Mouse (Mus musculus): ENCODE results near the gene Slc16a12. TPM values are rescaled to one million over a fixed set of nuclear protein-coding genes. Genes with fewer than 3 reads are reported as not detected.

Slc16a12 gene
- total RNA-seq, 2 experiments from 2014 or later: 0.18 to 0.74 TPM

Small RNA genes within 50 kb of the gene (microRNA-seq; reads per million reads assigned to microRNA genes)
- gene Gm27476: not detected

Other genes starting within 250 kb of the Slc16a12 start
- 1 to 10 TPM; 4.6 to 5.3 TPM for gene Lipa, start 219.8 kb downstream of the Slc16a12 start, total RNA-seq (2021)
- gene Ifit2, start 196.6 kb downstream of the Slc16a12 start, total RNA-seq (2021): under 1 TPM; 0.62 to 0.85 TPM
- under 1 TPM; 0.71 to 0.88 TPM for gene Ifit3, start 163.8 kb downstream of the Slc16a12 start, total RNA-seq (2021)
- gene Ifit1bl1, start 145.3 kb downstream of the Slc16a12 start, total RNA-seq (2021): not detected
- 1 to 10 TPM; 1.4 to 2.0 TPM for gene Ifit3b, start 139.3 kb downstream of the Slc16a12 start, total RNA-seq (2021)
- not detected for gene Ifit1bl2, start 106.5 kb downstream of the Slc16a12 start, total RNA-seq (2021)
- gene Ifit1, start 106.4 kb downstream of the Slc16a12 start, total RNA-seq (2021): under 1 TPM; 0.25 to 0.57 TPM
- 10 to 100 TPM; 14.7 to 17.8 TPM for gene Pank1, start 132.2 kb upstream of the Slc16a12 start, total RNA-seq (2021)
- gene Kif20b, start 175.1 kb upstream of the Slc16a12 start, total RNA-seq (2021): under 1 TPM; 0.21 to 0.25 TPM